Mouse (Mus musculus) adrenal gland (tissue): ENCODE measurements around the gene Sh3rf1.

Source experiments
- intact Hi-C: fragments of 180-260 bp; cut with DNase I; formaldehyde crosslinking; loops from one replicate; pipeline ENCODE4 v1.15.1; 2025

The Sh3rf1 gene

DNA sequence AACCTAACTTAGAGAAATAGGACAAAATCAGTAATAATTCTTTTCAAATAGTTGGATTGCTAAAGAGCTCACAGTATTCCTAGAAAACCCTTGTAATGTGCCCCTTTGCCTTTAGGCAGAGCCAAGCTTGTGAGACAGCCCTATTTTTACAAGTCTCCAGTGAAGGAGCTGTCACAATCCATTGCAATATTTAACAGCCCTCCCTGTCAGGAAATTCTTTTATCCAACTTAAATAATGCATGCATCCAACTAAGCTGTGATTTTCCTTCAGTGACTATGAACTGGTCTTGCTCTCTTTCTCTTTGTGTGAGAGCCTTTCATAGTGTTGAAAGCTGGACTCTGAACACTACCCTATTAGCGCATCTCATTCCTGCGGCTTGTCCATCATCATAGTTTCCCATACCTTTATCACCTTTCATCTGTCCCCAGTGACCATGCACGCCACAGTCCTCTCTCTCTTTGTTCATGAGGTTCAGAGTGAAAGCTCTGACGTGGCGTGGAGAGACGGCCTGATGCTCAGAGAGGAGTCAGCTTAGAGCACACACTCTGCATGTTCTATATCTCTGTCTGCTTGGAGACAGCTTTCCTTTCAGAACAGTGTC lies 94.0 kb downstream of the Sh3rf1 start:
- intact Hi-C loops, result no loop called here

DNA sequence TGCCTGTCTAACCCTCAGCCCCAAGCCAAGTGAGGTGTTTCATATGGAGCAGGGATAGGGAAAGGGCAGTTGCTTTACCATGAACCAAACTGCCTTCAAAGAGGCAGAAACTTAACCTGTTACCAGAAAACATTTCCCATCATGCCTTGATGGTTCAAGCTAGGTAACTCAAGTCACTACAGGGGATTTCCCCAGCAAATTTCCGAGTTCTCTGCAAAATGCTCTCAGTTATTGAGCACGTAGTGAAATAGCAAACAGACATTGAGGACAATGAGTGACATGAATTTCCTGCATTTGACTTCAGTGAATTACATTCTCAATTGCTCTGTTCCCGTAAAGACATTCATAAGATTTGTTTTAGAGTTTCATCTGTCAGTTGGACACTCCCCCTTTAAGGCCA lies 97.5 kb downstream of the Sh3rf1 start:
- intact Hi-C loops, result no loop called here

DNA sequence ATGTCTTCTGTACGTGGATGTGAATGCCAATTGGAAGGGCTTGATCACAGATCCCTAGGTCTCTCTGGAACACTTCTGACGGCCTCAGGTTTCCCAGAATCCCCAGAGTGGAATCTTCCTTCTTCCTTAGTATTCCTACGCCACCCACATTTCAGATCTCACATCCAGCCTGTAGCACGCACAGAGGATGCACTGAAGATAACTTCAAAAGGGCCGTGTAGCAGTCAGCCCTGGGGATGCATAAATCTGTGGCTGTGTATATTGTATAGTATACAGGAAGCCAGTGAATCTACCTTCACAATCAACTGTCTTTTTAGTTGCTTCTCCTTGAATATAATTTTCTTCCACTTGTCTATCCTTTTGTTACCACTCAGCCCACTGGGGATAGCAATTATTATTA lies 98.1 kb downstream of the Sh3rf1 start:
- intact Hi-C loops, result no loop called here

DNA sequence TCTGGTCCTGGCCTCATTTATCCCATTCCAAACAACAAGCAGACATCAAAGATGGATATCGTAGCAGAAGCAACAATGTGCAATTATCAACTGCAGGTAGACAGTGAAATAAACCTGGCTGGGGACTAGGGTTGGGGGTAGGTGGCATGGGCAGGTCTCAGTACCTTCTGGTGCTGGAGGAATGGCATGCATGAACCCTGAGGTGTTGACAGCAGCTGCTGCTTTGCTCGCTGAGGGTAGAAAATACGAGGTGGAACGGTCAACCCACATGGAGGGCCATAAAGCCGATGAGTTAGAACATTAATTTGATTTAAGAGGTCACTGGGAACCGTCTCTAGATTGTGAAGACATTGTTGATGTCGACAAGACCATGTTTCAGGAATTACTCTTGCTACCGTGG lies 98.8 kb downstream of the Sh3rf1 start:
- intact Hi-C loops, result no loop called here

DNA sequence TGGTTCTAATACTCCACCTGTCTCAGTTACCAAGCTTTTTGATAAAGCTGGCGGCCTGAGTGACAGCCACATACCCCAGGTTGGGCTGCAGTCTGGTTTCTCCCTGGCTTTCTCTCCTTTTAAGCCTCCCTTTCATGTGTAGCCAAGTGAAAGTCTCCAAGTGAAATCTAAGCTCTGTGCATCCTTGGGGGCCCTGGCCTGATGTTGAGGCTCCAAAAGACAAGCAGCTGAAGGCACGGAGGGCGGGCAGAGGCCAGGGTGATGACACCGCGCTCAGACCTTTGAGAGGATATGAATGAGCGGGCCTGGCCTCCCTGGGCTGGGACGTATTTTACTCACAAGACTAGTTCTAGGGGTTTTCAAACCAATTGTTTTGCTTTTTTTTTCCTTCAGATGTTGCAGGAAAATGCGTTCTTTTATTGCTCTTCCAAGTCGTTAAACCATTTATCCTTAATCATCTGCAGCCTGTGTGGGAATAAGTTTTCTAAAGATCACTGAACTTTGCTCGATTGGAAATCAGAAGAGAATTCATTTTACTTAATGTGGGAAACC lies 100.8 kb downstream of the Sh3rf1 start:
- intact Hi-C loops, result no loop called here

DNA sequence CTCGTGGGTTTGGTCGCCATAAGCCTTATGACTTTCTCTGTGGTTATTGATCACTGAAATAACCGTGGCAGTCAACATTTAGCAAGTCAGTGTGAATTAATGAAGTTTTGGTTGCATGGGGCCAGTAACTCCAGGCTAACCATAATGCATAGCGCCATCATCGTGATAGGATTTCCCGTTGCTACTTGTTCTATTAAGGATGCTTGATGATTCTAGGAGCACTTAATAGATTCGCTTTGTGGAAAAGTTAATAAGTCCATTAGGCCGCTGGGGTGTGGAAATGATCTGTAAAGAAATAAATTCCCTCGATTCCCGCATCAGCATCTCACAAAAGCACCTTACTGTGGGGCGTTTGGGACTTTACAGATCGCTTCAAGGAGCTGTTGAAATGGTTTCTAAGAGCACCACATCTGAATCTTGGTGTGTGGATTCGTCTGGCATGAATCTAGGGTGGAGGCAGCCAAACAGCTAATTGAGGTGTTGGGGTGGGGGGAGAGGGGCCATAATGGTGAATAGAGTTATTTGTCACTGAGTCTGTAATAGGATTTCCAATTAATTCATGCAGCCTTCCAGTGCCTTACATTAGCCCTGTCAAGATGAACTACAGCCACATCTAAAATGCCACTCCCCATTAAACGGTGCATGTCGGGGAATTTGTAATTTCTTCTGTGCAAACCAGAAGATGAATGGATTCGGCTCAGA lies 101.5 kb downstream of the Sh3rf1 start:
- intact Hi-C loops, result no loop called here

DNA sequence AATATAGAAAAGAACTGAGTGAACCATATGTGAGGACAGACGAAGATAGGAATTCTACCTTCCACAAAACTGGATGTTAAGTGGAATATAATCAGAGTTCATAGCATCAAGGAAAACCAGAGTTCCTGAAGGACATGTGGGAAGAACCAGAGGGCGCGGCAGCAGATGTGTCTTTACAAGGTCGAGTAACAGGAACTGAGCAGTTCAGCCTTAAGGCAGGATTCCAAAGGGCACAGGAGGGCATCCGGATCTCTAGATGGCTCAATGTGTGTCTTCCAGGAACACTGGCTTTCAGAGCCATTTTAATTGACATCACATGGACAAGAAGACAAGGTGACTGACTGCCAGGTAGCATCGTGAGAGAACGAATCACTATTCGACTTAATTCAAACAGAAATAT lies 102.6 kb downstream of the Sh3rf1 start:
- intact Hi-C loops, result no loop called here

DNA sequence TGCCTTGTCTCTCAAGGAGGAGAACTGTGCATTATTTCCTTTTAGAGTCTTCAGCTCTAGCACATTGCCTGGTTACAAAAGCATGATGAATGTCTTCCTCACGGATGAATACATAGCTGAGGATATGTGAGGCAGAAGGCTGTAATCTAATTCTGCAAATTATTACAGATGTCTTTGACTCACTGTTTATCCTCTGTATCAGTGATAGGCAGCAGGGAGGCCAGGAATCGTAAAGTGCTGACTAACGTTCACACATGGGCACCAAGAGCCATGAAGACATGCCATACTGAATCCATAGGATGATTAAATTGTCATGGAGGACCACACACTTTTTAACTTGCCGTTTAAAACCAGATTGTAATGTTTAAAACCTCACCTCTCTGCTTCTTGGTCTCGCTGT lies 103.7 kb downstream of the Sh3rf1 start:
- intact Hi-C loops, result no loop called here

DNA sequence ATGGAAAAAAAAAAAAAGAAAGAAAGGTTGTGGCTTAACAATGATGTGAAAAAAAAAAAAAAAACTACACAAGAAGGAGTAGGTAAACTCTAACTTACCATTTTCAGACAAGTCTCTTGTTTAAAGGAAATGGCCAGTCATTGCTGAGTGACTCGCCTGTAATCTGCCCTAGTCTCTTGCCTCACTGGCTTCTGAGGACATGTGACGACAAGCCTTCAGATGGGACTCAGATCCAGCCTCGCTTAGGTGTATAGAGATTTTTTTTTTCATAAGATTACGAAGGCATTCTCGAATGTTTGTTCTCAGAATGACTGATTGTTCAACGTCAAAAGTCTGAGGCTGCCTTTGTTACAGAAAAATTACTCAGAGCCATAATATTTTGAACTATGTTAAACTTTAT lies 116.0 kb downstream of the Sh3rf1 start:
- intact Hi-C loops, result no loop called here

DNA sequence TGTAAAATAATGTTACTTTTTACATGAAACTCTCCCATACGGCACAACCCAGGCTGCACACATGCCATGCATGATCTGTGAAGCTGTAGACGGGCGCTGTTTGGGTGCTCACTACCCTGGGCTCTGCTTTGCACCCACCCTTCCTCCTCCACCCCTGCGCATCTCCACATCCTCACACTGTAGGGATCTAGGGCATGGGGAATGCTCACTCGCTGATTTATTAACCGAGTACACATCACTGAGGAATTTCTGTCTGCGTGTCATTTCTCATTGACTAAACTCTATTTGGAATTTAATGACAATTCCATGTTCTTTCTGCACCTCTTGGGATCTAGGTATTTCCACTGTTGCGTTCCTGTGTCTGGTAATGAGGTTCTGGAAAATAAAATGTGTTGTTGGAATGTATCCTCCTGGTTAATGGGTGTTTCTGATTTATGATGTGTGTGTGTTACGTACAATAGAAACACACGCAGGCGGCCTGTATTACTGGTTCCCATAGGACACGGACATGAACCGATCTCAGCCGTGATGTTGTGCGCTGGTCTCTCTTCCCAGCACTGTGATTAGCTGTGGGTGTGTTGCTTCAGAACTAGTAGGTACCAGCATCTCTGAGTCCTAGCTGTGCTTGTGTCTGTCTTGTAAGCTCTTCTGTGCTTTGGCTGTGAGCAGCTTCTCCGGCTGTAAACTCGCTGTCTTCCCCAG lies 116.8 kb downstream of the Sh3rf1 start:
- intact Hi-C loops, result no loop called here

DNA sequence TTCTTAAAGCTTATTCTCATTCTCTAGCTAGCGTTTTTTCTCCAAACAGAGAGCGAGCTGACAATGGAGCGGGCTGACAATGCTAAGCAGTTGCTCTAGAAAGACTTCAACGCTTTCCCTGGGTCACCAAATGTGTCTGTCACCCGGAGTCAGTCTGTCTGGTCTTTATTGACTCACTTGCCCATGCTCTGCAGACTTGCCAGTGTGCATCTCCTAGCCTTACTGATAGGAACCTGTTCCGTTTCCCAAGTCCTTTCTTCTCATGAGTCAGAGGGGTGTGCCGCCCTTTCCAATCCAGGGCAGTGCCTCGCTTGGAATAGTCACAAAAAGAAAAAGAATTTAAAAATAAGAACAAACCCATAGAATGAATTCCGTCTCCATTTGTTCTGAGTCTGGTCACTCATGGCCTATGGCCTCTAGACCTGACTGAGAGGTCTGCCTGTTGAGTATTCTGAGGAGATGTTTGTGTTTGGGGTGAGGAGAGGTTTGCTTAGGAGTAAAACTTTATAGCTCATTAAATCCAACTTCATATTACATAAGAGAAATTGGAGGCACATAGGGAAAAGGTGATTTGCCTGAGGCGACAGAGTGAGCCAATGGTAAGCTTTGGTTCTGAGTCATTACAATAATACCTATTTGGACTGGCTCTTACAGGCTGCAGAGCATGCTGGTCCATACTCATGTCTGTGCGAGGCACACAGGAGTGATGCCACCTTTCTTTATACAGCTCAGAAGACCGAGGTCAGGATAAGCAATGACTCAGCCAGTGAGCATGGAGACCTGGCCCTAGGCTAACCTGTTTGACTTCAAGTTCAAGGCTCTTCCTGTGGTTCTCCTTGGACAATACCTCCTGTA lies 118.1 kb downstream of the Sh3rf1 start:
- intact Hi-C loops, result no loop called here

DNA sequence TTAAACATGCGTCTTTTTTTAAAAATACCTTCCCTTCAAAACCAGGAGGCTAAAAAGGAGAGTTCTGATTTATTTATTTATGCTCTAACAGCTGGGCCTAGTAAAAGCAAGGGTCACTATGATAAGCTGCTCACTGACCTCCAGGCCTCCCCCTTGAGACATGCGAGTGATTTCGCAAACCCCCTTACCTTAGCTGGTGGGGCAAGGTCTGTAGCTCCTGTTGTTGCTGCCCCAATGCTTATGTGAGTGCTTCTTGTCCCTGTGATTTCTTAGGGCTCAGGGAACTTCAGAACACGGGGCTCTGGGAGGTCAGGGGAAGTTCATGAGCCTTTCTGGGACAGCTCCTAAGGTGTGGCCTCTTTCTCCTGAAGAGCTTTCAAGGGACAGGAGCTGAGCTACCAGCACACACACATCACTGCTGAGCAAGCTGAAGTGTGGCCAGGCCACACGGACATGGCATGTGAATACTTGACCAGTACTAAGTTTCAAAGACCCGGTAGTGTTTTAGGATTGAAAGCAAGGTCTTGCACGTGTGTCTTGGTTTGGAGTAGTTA lies 118.9 kb downstream of the Sh3rf1 start:
- intact Hi-C loops, result no loop called here

DNA sequence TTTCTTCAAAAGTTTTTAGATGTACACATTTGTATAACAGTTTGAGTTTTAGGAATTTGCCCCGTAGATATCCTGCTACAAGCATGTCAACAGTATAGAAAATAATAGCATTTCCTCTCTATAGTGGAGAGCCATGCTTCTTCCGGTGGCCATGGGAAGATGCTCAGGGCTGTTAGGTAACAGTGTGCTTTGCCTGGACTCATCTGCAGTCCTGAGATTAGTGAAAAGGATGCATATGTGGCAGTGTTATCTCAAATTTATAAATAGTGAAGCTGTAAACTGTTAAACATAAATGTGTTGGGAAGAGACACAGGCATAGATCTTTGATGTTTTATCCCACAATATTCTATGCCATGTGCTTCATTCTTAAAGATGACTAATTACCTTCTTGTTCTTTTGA lies 120.8 kb downstream of the Sh3rf1 start:
- intact Hi-C loops, result no loop called here

DNA sequence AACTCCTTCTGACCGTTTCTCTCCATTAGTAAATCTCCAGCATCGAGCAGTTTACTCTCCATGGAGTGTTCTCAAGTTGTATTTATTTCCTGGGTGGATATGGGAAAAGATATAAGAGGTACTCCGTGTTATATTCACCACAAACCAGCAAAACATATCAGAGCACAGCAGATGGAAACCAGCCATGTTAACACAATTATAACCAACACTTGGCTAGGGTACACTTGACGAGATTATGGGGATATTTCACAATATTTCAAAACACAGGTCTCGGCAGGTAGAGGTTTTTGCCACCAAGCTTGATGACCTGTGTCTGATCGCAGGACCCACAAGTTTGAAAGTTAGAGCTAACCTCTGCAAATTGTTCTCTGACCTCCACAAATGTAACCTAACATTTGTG lies 123.3 kb downstream of the Sh3rf1 start:
- intact Hi-C loops, result no loop called here

DNA sequence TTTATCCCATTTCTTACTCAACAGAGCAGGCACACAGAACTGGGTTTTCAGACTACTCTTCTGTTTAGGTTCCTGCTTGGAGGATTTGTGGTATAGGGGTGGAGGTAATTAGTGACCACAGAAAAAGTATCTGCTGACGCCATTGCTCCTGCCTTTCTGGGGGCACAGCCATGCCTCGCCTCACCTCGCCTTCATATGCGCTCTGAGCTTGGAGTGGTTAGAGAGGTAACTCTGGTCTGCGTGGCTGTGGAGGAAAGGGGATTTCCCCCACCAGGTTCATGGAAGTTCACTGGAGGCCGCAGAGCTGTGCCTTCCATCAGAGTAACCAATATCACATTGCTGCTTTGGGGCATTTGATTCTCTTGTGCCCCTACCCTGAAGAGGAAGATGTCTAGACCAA lies 123.9 kb downstream of the Sh3rf1 start:
- intact Hi-C loops, result no loop called here

DNA sequence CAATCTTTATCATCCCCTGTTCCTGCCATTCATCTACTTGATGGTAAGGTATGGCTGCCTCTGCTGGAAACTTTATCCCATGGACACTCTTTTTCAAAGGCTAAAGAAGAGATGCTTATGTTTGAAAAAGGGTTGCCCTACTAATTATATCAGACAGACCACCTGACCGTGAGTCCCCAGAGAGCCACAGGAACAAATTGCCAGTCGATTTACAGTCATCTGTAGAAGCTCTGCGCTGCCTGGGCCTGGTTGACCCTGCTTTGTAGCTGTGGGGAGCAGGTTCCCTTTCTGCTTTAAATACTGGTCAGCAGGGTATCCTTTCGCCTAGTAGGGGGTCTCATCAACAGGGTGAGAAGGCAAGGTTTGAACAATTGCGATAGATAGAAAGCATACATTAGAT lies 124.4 kb downstream of the Sh3rf1 start:
- intact Hi-C loops, result no loop called here

DNA sequence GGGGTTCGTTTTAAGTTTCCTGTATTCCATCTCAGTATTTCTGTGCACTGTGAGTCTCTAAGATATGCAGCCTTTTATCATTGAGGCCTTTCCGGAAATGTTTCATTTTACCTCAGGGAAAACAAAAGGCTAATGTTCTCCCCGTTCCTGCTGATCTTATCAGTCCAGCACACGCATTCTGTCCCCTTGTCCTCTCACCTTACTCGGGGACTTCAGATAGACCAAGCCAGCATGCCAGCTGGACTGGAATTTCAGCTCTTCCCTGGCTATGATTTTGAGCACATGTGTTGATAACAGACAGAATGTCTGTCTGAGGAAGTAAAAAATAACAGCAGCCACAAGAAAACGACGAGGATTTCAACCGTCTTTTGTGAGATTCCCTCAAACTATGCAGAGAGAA lies 124.8 kb downstream of the Sh3rf1 start:
- intact Hi-C loops, result no loop called here

DNA sequence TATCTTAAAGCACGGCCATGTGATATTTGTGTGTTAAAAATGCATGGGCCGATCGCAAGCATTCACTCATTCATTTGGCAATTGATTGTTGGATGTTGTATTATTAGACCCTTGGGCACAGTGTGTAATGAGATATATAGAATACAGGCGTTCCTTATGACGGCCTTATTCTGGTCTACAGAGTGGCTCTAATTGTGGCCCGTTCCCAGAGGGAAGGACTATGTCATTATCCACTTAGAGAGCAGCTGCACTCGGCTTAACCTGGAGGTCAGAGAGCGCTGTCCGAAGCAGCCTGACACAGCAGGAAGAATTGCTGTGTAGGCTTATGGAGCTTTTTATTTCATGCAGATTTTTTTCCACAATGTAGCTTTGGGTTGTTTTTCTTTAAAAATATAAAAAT lies 126.8 kb downstream of the Sh3rf1 start:
- intact Hi-C loops, result no loop called here

DNA sequence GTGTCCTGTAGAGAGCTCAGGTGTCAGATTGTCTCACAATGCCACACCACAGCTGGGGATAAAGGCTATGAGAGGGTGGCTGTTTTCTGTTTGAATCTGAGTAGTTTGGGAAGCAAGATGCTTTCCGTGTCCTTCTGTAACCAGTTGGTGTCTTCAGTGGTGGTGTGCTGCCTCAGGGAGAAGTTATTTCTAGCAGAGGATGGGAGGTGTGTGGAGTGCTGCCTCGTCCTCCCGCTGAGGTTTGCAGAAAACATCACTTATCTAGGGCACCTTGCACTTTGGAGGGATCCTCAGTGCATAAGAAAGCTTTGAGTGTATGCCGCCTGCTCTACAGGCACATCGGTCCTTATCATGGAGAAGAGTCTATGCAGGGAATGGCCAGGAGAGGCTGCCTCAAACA lies 128.0 kb downstream of the Sh3rf1 start:
- intact Hi-C loops, result no loop called here

DNA sequence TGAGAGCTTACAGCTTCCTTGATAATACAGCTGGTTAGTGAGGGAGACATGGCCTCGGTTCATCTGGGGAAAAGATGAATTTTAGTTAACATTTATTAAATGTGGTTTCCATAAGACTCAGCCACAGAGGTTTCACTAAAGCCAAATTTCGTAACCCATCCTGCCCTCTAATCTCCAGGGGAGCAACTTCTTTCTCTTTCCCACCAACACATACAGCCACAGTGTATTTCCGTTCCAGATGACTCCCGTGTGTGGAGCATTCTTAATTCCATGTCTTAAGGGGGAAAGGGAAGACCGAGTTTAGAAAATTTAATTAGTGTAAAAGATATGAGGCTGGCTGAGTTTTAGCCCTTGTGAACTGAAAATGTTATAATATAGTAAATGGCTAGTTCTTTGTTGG lies 131.8 kb downstream of the Sh3rf1 start:
- intact Hi-C loops, result no loop called here

DNA sequence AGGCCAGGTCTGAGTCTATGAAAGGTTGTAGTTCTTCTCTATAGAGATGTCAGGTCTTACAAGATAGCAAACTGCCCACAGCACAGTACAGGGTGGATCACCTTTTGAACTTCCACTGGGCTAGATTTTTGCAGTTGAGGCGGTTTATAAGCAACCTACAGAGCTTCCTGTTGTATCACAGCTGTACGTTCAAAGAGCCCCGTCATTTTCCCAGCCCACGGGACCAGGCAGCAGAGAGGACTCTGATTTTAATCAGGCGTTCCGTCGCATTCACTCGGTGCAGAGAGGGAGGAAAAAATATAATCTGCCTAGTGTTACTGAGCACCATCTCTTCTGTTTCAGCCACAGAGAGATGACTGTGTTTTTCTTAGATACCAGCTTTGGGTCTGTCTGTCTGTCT lies 135.3 kb downstream of the Sh3rf1 start:
- intact Hi-C loops, result no loop called here
